Mouse (Mus musculus): ENCODE measurements around the gene Treml1. TPM values are rescaled to one million over a fixed set of nuclear protein-coding genes. Genes with fewer than 3 reads are reported as not detected.
"Not testable (repeated sequence)": the region's sequence is repeated elsewhere in the genome, so short reads cannot be mapped to it uniquely, and the experiment has no call there.

Treml1 gene
- polyA plus RNA-seq, 1 experiment from 2014 or later: 1.1 TPM

GRCm38 (mm10) chr17:48346834-48347233 lies 12.9 kb upstream of the Treml1 start:
- Histone ChIP-seq H3K27me3 (replicated peaks; ENCODE audit: control insufficient read depth, insufficient read depth, low read length) (no peaks in the 10 kb centered on the region), H3K4me2 (ENCODE audit: low read depth, low read length) (no peak overlapping the region), H3K4me1 (ENCODE audit: control insufficient read depth, insufficient read depth, low read length) (no peaks in the 10 kb centered on the region), H3K9me3 (ENCODE audit: control insufficient read depth, low read length) (no peaks in the 10 kb centered on the region), H3K9ac (ENCODE audit: low read depth, low read length) (no peak overlapping the region), H3K4me3 (ENCODE audit: low read depth, low read length) (no peak overlapping the region), H3K36me3 (ENCODE audit: control insufficient read depth, insufficient read depth, low read length) (no peaks in the 10 kb centered on the region), H3K27ac (replicated peaks; ENCODE audit: low read depth, low read length) (no peak overlapping the region)
- no peak for DNase-seq (ENCODE audit: low spot score)
- WGBS: 67% methylated on average over 4 of the region's 4 CpGs
- ATAC-seq (ENCODE audit: low read depth): no peak

- Histone ChIP-seq H3K4me1 (ENCODE audit: control insufficient read depth, insufficient read depth, low read length) (no peaks in the 10 kb centered on the region), H3K4me2 (ENCODE audit: low read depth, low read length) (no peak overlapping the region), H3K36me3 (ENCODE audit: control insufficient read depth, insufficient read depth, low read length) (no peaks in the 10 kb centered on the region), H3K4me3 (ENCODE audit: low read depth, low read length) (no peak overlapping the region), H3K9me3 (ENCODE audit: control insufficient read depth, low read length) (no peaks in the 10 kb centered on the region), H3K27ac (replicated peaks; ENCODE audit: low read depth, low read length) (no peak overlapping the region), H3K27me3 (replicated peaks; ENCODE audit: control insufficient read depth, insufficient read depth, low read length) (no peaks in the 10 kb centered on the region), H3K9ac (ENCODE audit: low read depth, low read length) (no peak overlapping the region)
- no peak for DNase-seq (ENCODE audit: low spot score)
- 78% methylated on average over 2 of the region's 2 CpGs for WGBS
- no peak for ATAC-seq (ENCODE audit: low read depth)
Measured at GRCm38 (mm10) chr17:48347287-48347686, 12.4 kb upstream of the Treml1 start.

DNA sequence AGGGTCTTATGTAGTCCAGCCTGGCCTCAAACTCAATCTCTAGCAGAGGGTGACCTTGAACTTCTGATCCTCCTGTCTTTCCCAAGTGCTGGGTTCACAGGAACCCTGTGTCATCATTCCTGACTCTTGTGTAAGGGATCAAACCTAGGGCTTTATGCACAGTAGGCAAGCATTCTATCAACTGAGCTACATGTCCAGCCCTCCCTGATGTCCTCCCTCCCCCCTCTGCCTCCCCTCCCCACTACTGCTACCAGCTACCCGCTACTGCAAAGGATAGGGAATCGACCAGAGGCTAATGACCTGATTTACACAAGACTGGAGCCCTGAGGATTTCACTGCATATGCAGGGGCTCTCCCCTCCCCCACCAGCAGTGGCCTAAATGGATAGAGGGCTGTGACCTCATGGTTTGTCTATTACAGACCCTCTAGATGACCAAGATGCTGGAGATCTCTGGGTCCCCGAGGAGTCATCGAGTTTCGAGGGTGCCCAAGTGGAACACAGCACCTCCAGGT lies 9.0 kb upstream of the Treml1 start:
- H3K27me3 ChIP-seq (replicated peaks; ENCODE audit: control insufficient read depth, insufficient read depth, low read length): no peaks in the 10 kb centered on the region
- no peaks in the 10 kb centered on the region for H3K4me1 ChIP-seq (ENCODE audit: control insufficient read depth, insufficient read depth, low read length)
- no peak overlapping the region for H3K4me3 ChIP-seq (ENCODE audit: low read depth, low read length)
- no peaks in the 10 kb centered on the region for H3K9me3 ChIP-seq (ENCODE audit: control insufficient read depth, low read length)
- no peak for ATAC-seq (ENCODE audit: low read depth)
- H3K9ac ChIP-seq (ENCODE audit: low read depth, low read length): no peak overlapping the region
- no peak for DNase-seq (ENCODE audit: low spot score)
- no peak overlapping the region for H3K27ac ChIP-seq (replicated peaks; ENCODE audit: low read depth, low read length)
- H3K4me2 ChIP-seq (ENCODE audit: low read depth, low read length): no peak overlapping the region
- 82% methylated on average over 5 of the region's 5 CpGs for WGBS
- H3K36me3 ChIP-seq (ENCODE audit: control insufficient read depth, insufficient read depth, low read length): no peaks in the 10 kb centered on the region

DNA sequence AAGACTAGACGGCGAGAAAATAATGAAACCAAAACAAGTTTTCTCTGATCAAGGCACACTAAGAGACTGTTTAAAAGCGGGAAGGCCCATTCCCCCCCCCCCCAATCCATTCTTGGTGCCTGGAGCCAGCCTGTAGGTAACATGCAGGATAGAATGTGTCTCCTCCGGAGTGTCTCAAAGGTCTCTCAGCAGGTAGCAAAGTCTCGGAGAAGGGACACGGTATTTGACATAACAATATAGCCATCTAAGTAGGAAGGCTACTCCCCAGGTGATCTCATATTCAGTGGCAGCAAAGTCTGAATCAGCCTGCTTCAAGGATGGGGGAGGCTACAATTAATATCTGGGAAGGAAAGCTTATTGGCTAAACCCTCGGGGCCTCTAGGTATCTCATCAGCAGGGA lies 6.7 kb upstream of the Treml1 start:
- H3K27ac ChIP-seq (replicated peaks; ENCODE audit: low read depth, low read length); ATAC-seq (ENCODE audit: low read depth): not testable (repeated sequence)
- WGBS: 72% methylated on average over 7 of the region's 7 CpGs

GRCm38 (mm10) chr17:48355822-48356221 lies 3.9 kb upstream of the Treml1 start:
- WGBS: 81% methylated on average over 3 of the region's 3 CpGs
- H3K4me3 ChIP-seq (ENCODE audit: low read depth, low read length): no peak overlapping the region
- no peak overlapping the region for H3K9ac ChIP-seq (ENCODE audit: low read depth, low read length)
- DNase-seq (ENCODE audit: low spot score) (no peak), ATAC-seq (ENCODE audit: low read depth) (no peak)
- no peaks in the 10 kb centered on the region for H3K4me1 ChIP-seq (ENCODE audit: control insufficient read depth, insufficient read depth, low read length)
- no peaks in the 10 kb centered on the region for H3K9me3 ChIP-seq (ENCODE audit: control insufficient read depth, low read length)
- H3K27ac ChIP-seq (replicated peaks; ENCODE audit: low read depth, low read length): no peak overlapping the region
- H3K4me2 ChIP-seq (ENCODE audit: low read depth, low read length): no peak overlapping the region
- no peaks in the 10 kb centered on the region for H3K27me3 ChIP-seq (replicated peaks; ENCODE audit: control insufficient read depth, insufficient read depth, low read length)
- no peaks in the 10 kb centered on the region for H3K36me3 ChIP-seq (ENCODE audit: control insufficient read depth, insufficient read depth, low read length)

More for the DNA sequence above, 6.7 kb upstream of the Treml1 start:
- not testable (repeated sequence) for H3K9ac ChIP-seq (ENCODE audit: low read depth, low read length); H3K4me2 ChIP-seq (ENCODE audit: low read depth, low read length); H3K4me1 ChIP-seq (ENCODE audit: control insufficient read depth, insufficient read depth, low read length); DNase-seq (ENCODE audit: low spot score); H3K36me3 ChIP-seq (ENCODE audit: control insufficient read depth, insufficient read depth, low read length); H3K4me3 ChIP-seq (ENCODE audit: low read depth, low read length); H3K27me3 ChIP-seq (replicated peaks; ENCODE audit: control insufficient read depth, insufficient read depth, low read length); H3K9me3 ChIP-seq (ENCODE audit: control insufficient read depth, low read length)

DNA sequence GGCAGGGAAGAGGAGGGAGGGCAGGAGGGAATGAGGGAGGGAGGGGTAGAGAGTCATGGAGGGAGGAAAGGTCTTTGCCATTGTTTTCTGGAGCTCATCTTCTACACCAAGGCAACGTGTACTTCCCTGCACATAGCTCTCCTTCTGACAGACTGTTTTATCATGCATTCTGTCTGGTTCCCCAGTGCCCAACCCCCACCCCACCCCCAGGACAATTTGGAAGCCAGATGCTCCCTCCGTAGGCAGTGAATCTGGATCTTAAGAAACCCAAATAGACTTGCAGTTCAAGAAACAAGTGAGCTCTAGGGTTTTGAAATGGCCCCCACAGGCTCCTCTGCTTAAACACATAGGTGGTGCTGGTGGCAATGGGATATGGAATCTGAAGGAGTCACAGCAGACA lies 1.8 kb upstream of the Treml1 start:
- no peaks in the 10 kb centered on the region for H3K9me3 ChIP-seq (ENCODE audit: control insufficient read depth, low read length)
- no peaks in the 10 kb centered on the region for H3K36me3 ChIP-seq (ENCODE audit: control insufficient read depth, insufficient read depth, low read length)
- H3K9ac ChIP-seq (ENCODE audit: low read depth, low read length): no peak overlapping the region
- no peak overlapping the region for H3K4me2 ChIP-seq (ENCODE audit: low read depth, low read length)
- 49% methylated on average over 2 of the region's 2 CpGs for WGBS
- no peak for DNase-seq (ENCODE audit: low spot score)
- no peaks in the 10 kb centered on the region for H3K27me3 ChIP-seq (replicated peaks; ENCODE audit: control insufficient read depth, insufficient read depth, low read length)
- H3K4me3 ChIP-seq (ENCODE audit: low read depth, low read length): no peak overlapping the region
- no peaks in the 10 kb centered on the region for H3K4me1 ChIP-seq (ENCODE audit: control insufficient read depth, insufficient read depth, low read length)
- no peak overlapping the region for H3K27ac ChIP-seq (replicated peaks; ENCODE audit: low read depth, low read length)
- ATAC-seq (ENCODE audit: low read depth): no peak

GRCm38 (mm10) chr17:48360462-48360861 lies 746 bp downstream of the Treml1 start:
- H3K4me1 ChIP-seq (ENCODE audit: control insufficient read depth, insufficient read depth, low read length): peaks cover 4% of the 10 kb centered on the region; the same call in 1 of the 2 replicates
- H3K27ac ChIP-seq (replicated peaks; ENCODE audit: low read depth, low read length): no peak overlapping the region
- H3K9me3 ChIP-seq (ENCODE audit: control insufficient read depth, low read length): no peaks in the 10 kb centered on the region
- H3K4me3 ChIP-seq (ENCODE audit: low read depth, low read length): no peak overlapping the region
- DNase-seq (ENCODE audit: low spot score): no peak
- no peak overlapping the region for H3K4me2 ChIP-seq (ENCODE audit: low read depth, low read length)
- no peak for ATAC-seq (ENCODE audit: low read depth)
- WGBS: 84% methylated on average over 4 of the region's 4 CpGs
- no peaks in the 10 kb centered on the region for H3K36me3 ChIP-seq (ENCODE audit: control insufficient read depth, insufficient read depth, low read length)
- H3K9ac ChIP-seq (ENCODE audit: low read depth, low read length): no peak overlapping the region
- no peaks in the 10 kb centered on the region for H3K27me3 ChIP-seq (replicated peaks; ENCODE audit: control insufficient read depth, insufficient read depth, low read length)

- H3K4me2 ChIP-seq (ENCODE audit: low read depth, low read length): no peak overlapping the region
- no peak for DNase-seq (ENCODE audit: low spot score)
- H3K4me1 ChIP-seq (ENCODE audit: control insufficient read depth, insufficient read depth, low read length): peaks cover 4% of the 10 kb centered on the region; the same call in 1 of the 2 replicates
- H3K9ac ChIP-seq (ENCODE audit: low read depth, low read length): no peak overlapping the region
- H3K4me3 ChIP-seq (ENCODE audit: low read depth, low read length): no peak overlapping the region
- no peak overlapping the region for H3K27ac ChIP-seq (replicated peaks; ENCODE audit: low read depth, low read length)
- no peaks in the 10 kb centered on the region for H3K36me3 ChIP-seq (ENCODE audit: control insufficient read depth, insufficient read depth, low read length)
- H3K9me3 ChIP-seq (ENCODE audit: control insufficient read depth, low read length): no peaks in the 10 kb centered on the region
- no peak for ATAC-seq (ENCODE audit: low read depth)
- 73% methylated on average over 3 of the region's 3 CpGs for WGBS
- H3K27me3 ChIP-seq (replicated peaks; ENCODE audit: control insufficient read depth, insufficient read depth, low read length): no peaks in the 10 kb centered on the region
Measured at GRCm38 (mm10) chr17:48362346-48362745, 2.6 kb downstream of the Treml1 start.

- Histone ChIP-seq H3K27me3 (replicated peaks; ENCODE audit: control insufficient read depth, insufficient read depth, low read length) (no peaks in the 10 kb centered on the region), H3K27ac (replicated peaks; ENCODE audit: low read depth, low read length) (no peak overlapping the region), H3K9ac (ENCODE audit: low read depth, low read length) (no peak overlapping the region), H3K36me3 (ENCODE audit: control insufficient read depth, insufficient read depth, low read length) (no peaks in the 10 kb centered on the region), H3K9me3 (ENCODE audit: control insufficient read depth, low read length) (no peaks in the 10 kb centered on the region), H3K4me3 (ENCODE audit: low read depth, low read length) (no peak overlapping the region), H3K4me1 (ENCODE audit: control insufficient read depth, insufficient read depth, low read length) (peaks cover 4% of the 10 kb centered on the region; the same call in 1 of the 2 replicates), H3K4me2 (ENCODE audit: low read depth, low read length) (no peak overlapping the region)
- ATAC-seq (ENCODE audit: low read depth): no peak
- peak; percentile 45 for DNase-seq (ENCODE audit: low spot score)
- 81% methylated on average over 8 of the region's 8 CpGs for WGBS
Measured at GRCm38 (mm10) chr17:48362966-48363365, 3.2 kb downstream of the Treml1 start.

All from embryonic facial prominence, embryonic 14.5 days (tissue).